Mouse (Mus musculus): ENCODE data around the gene Apol9a. TPM values are rescaled to one million over a fixed set of nuclear protein-coding genes. Genes with fewer than 3 reads are reported as not detected.

Apol9a gene
- polyA plus RNA-seq, 1 experiment from 2014 or later: 33.1 TPM

- TF ChIP-seq CTCF (IDR thresholded peaks at IDR 0.05; ENCODE audit: low read depth): no peak
- no peaks in the 10 kb centered on the region for H3K27me3 ChIP-seq (replicated peaks; ENCODE audit: control insufficient read depth, insufficient read depth, low read length)
- no peaks in the 10 kb centered on the region for H3K9me3 ChIP-seq (ENCODE audit: control insufficient read depth)
- no peak overlapping the region for H3K4me2 ChIP-seq (replicated peaks; ENCODE audit: low read depth)
- no peak for ATAC-seq
- H3K9ac ChIP-seq (ENCODE audit: low read depth, low read length): no peak overlapping the region
- 91% methylated on average over 7 of the region's 7 CpGs for WGBS
- 0 out of 2 replicates have a peak, but pooled peaks cover 3% of the 10 kb centered on the region for H3K4me1 ChIP-seq (replicated peaks; ENCODE audit: control insufficient read depth, insufficient read depth, low read length)
- no peaks in the 10 kb centered on the region for H3K36me3 ChIP-seq (ENCODE audit: control insufficient read depth, insufficient read depth)
- H3K4me3 ChIP-seq (ENCODE audit: low read depth, low read length): no peak overlapping the region
- H3K27ac ChIP-seq (ENCODE audit: low read depth, low read length): no peak overlapping the region
Measured at GRCm38 (mm10) chr15:77384340-77385030, 26.4 kb downstream of the Apol9a start.

- Histone ChIP-seq H3K4me3 (ENCODE audit: low read depth, low read length) (no peak overlapping the region), H3K4me1 (replicated peaks; ENCODE audit: control insufficient read depth, insufficient read depth, low read length) (0 out of 2 replicates have a peak, but pooled peaks cover 3% of the 10 kb centered on the region), H3K27ac (ENCODE audit: low read depth, low read length) (no peak overlapping the region), H3K36me3 (ENCODE audit: control insufficient read depth, insufficient read depth) (no peaks in the 10 kb centered on the region), H3K9me3 (ENCODE audit: control insufficient read depth) (no peaks in the 10 kb centered on the region), H3K9ac (ENCODE audit: low read depth, low read length) (no peak overlapping the region), H3K4me2 (replicated peaks; ENCODE audit: low read depth) (no peak overlapping the region), H3K27me3 (replicated peaks; ENCODE audit: control insufficient read depth, insufficient read depth, low read length) (no peaks in the 10 kb centered on the region)
- no peak for ATAC-seq
- no peak for TF ChIP-seq CTCF (IDR thresholded peaks at IDR 0.05; ENCODE audit: low read depth)
- WGBS: 62% methylated on average over 1 of the region's 1 CpGs
Measured at GRCm38 (mm10) chr15:77382880-77383279, 28.1 kb downstream of the Apol9a start.

DNA sequence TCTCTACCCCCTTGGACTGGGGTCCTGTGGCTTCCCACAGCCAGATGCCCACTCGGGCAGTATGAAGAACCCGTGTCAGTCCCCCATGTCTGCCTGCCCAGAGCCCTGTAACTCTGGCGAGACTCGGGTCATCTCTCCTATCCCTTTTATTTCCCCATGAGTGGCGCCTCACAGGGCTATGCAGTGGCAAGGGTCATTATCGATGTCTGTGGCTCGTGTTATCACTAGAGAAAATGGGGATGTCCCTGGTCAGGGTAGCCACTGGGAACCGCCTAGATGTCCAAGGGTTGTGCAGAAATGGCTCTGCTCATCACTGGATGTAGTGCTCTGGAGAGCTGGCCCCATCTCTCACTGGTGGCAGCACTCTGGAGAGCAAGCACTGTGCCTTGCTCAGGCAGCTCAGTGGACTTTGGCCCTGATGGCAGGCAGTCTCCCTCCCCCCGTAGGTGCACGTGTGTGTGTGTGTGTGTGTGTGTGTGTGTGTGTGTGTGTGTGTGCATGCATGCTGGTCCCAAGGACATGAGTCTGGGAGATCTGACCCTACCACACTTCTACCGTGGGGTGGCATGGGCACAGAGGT lies 28.6 kb downstream of the Apol9a start:
- H3K4me2 ChIP-seq (replicated peaks; ENCODE audit: low read depth): no peak overlapping the region
- H3K27ac ChIP-seq (ENCODE audit: low read depth, low read length): no peak overlapping the region
- no peaks in the 10 kb centered on the region for H3K9me3 ChIP-seq (ENCODE audit: control insufficient read depth)
- no peaks in the 10 kb centered on the region for H3K27me3 ChIP-seq (replicated peaks; ENCODE audit: control insufficient read depth, insufficient read depth, low read length)
- ATAC-seq: peak; percentile 87
- H3K9ac ChIP-seq (ENCODE audit: low read depth, low read length): no peak overlapping the region
- 51% methylated on average over 10 of the region's 11 CpGs for WGBS
- no peak overlapping the region for H3K4me3 ChIP-seq (ENCODE audit: low read depth, low read length)
- no peaks in the 10 kb centered on the region for H3K36me3 ChIP-seq (ENCODE audit: control insufficient read depth, insufficient read depth)
- TF ChIP-seq CTCF (IDR thresholded peaks at IDR 0.05; ENCODE audit: low read depth): no peak
- 0 out of 2 replicates have a peak, but pooled peaks cover 3% of the 10 kb centered on the region for H3K4me1 ChIP-seq (replicated peaks; ENCODE audit: control insufficient read depth, insufficient read depth, low read length)

- Histone ChIP-seq H3K4me2 (replicated peaks; ENCODE audit: low read depth) (no peak overlapping the region), H3K4me1 (replicated peaks; ENCODE audit: control insufficient read depth, insufficient read depth, low read length) (0 out of 2 replicates have a peak, but pooled peaks cover 3% of the 10 kb centered on the region), H3K9ac (ENCODE audit: low read depth, low read length) (no peak overlapping the region), H3K27me3 (replicated peaks; ENCODE audit: control insufficient read depth, insufficient read depth, low read length) (no peaks in the 10 kb centered on the region), H3K4me3 (ENCODE audit: low read depth, low read length) (no peak overlapping the region), H3K9me3 (ENCODE audit: control insufficient read depth) (no peaks in the 10 kb centered on the region), H3K36me3 (ENCODE audit: control insufficient read depth, insufficient read depth) (no peaks in the 10 kb centered on the region), H3K27ac (ENCODE audit: low read depth, low read length) (no peak overlapping the region)
- ATAC-seq: no peak
- no peak for TF ChIP-seq CTCF (IDR thresholded peaks at IDR 0.05; ENCODE audit: low read depth)
- 79% methylated on average over 6 of the region's 6 CpGs for WGBS
Measured at GRCm38 (mm10) chr15:77381481-77381880, 29.5 kb downstream of the Apol9a start.

GRCm38 (mm10) chr15:77379921-77380320 lies 31.0 kb downstream of the Apol9a start:
- Histone ChIP-seq H3K4me1 (replicated peaks; ENCODE audit: control insufficient read depth, insufficient read depth, low read length) (0 out of 2 replicates have a peak, but pooled peaks cover 3% of the 10 kb centered on the region), H3K9me3 (ENCODE audit: control insufficient read depth) (no peaks in the 10 kb centered on the region), H3K4me3 (ENCODE audit: low read depth, low read length) (no peak overlapping the region), H3K36me3 (ENCODE audit: control insufficient read depth, insufficient read depth) (no peaks in the 10 kb centered on the region), H3K9ac (ENCODE audit: low read depth, low read length) (no peak overlapping the region), H3K4me2 (replicated peaks; ENCODE audit: low read depth) (no peak overlapping the region), H3K27me3 (replicated peaks; ENCODE audit: control insufficient read depth, insufficient read depth, low read length) (no peaks in the 10 kb centered on the region), H3K27ac (ENCODE audit: low read depth, low read length) (no peak overlapping the region)
- 44% methylated on average over 4 of the region's 4 CpGs for WGBS
- ATAC-seq: no peak
- no peak for TF ChIP-seq CTCF (IDR thresholded peaks at IDR 0.05; ENCODE audit: low read depth)

DNA sequence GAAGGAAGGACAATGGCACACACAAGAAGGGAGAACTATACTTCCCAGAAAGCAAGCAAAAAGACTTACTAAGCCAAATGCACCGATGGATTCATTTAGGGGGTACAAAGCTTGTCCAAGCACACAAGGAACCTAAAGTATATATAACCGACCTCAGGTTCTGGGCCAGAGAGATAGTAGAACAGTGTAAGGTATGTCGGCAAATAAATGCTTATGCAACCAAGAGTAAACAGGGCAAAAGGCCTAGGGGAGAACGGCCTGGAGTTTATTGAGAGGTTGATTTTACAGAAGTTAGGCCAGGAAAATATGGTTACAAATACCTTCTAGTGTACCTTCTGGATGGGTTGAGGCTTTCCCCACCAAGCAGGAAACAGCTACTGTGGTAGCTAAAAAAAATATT lies 33.5 kb downstream of the Apol9a start:
- TF ChIP-seq CTCF (IDR thresholded peaks at IDR 0.05; ENCODE audit: low read depth): no peak
- WGBS: 70% methylated on average over 4 of the region's 4 CpGs
- H3K4me1 ChIP-seq (replicated peaks; ENCODE audit: control insufficient read depth, insufficient read depth, low read length): no peaks in the 10 kb centered on the region
- no peak overlapping the region for H3K4me2 ChIP-seq (replicated peaks; ENCODE audit: low read depth)
- no peak for ATAC-seq
- no peak overlapping the region for H3K4me3 ChIP-seq (ENCODE audit: low read depth, low read length)
- no peak overlapping the region for H3K27ac ChIP-seq (ENCODE audit: low read depth, low read length)
- H3K36me3 ChIP-seq (ENCODE audit: control insufficient read depth, insufficient read depth): no peaks in the 10 kb centered on the region
- H3K9me3 ChIP-seq (ENCODE audit: control insufficient read depth): no peaks in the 10 kb centered on the region
- no peaks in the 10 kb centered on the region for H3K27me3 ChIP-seq (replicated peaks; ENCODE audit: control insufficient read depth, insufficient read depth, low read length)
- H3K9ac ChIP-seq (ENCODE audit: low read depth, low read length): no peak overlapping the region
